ENCODE assay signal across 7 mouse cellular contexts in the genomic region with DNA sequence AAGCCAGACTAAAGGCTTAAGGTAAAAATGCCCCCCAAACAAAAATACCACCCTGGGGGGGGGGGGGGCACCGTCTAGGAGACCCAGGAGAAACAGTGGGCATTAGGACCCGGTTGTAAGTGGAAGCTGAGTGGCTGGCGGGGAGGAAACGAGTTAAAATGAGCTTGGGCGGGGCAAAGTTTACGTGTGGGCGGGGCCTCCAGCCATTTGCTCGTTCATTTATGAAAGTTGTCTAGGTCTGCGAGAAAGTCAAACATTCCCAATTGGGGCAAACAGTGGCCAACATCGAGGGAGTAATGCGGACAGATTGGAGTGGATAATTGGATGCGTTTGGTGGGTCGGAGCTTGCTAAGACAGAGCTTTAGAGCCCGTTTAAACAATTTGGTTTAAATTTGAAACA. TPM values are rescaled to one million over a fixed set of nuclear protein-coding genes. Genes with fewer than 3 reads are reported as not detected.
A peak's percentile ranks its signal among the peaks of the same experiment; 100 is the strongest.
DNase-seq lines count a peak whose midpoint lies in the region; ATAC-seq lines count a peak whose summit lies in the region.

No protein-coding gene starts in this region.

- H3K9ac ChIP-seq in embryonic facial prominence, embryonic 15.5 days = no peak overlapping the region; the same call in 1 of the 2 replicates
- H3K9ac ChIP-seq in limb, embryonic 11.5 days (ENCODE audit: low read length) = no peak overlapping the region
- H3K9ac ChIP-seq in midbrain, embryonic 11.5 days (ENCODE audit: low read length) = no peak overlapping the region

- H3K4me3 ChIP-seq in embryonic facial prominence, embryonic 15.5 days (replicated peaks) = peak overlapping the region; percentile 35
- H3K4me3 ChIP-seq in limb, embryonic 11.5 days (ENCODE audit: low read depth, low read length) = peak overlapping the region; percentile 13; the same call in 1 of the 2 replicates
- peak overlapping the region; percentile 9; the same call in 1 of the 2 replicates for H3K4me3 ChIP-seq in midbrain, embryonic 11.5 days (ENCODE audit: low read depth, low read length)

- H3K4me1 ChIP-seq in embryonic facial prominence, embryonic 15.5 days = peaks cover 23% of the 10 kb centered on the region
- peaks cover 5% of the 10 kb centered on the region; the same call in 1 of the 2 replicates for H3K4me1 ChIP-seq in limb, embryonic 11.5 days (ENCODE audit: control insufficient read depth, insufficient read depth, low read length)
- H3K4me1 ChIP-seq in midbrain, embryonic 11.5 days (ENCODE audit: control insufficient read depth, insufficient read depth, low read length) = peaks cover 7% of the 10 kb centered on the region; the same call in 1 of the 2 replicates

- no peaks in the 10 kb centered on the region for H3K27me3 ChIP-seq in embryonic facial prominence, embryonic 15.5 days
- H3K27me3 ChIP-seq in limb, embryonic 11.5 days (ENCODE audit: control insufficient read depth, insufficient read depth, low read length) = 0 out of 2 replicates have a peak, but pooled peaks cover 3% of the 10 kb centered on the region
- peaks cover 15% of the 10 kb centered on the region for H3K27me3 ChIP-seq in midbrain, embryonic 11.5 days (ENCODE audit: control insufficient read depth, insufficient read depth, low read length)

- no peaks in the 10 kb centered on the region for H3K36me3 ChIP-seq in embryonic facial prominence, embryonic 15.5 days
- no peaks in the 10 kb centered on the region for H3K36me3 ChIP-seq in limb, embryonic 11.5 days (ENCODE audit: control insufficient read depth, insufficient read depth, low read length)
- no peaks in the 10 kb centered on the region for H3K36me3 ChIP-seq in midbrain, embryonic 11.5 days (ENCODE audit: control insufficient read depth, insufficient read depth, low read length)

- H3K27ac ChIP-seq in embryonic facial prominence, embryonic 15.5 days (replicated peaks) = peak overlapping the region; percentile 74
- no peak overlapping the region for H3K27ac ChIP-seq in limb, embryonic 11.5 days (replicated peaks; ENCODE audit: low read depth, low read length)
- no peak overlapping the region for H3K27ac ChIP-seq in midbrain, embryonic 11.5 days (ENCODE audit: low read depth, low read length)

- peak overlapping the region; percentile 49 for H3K4me2 ChIP-seq in embryonic facial prominence, embryonic 15.5 days (replicated peaks)
- peak overlapping the region; percentile 45 for H3K4me2 ChIP-seq in limb, embryonic 11.5 days (ENCODE audit: low read depth, severe bottlenecking)
- peak overlapping the region; percentile 20 for H3K4me2 ChIP-seq in midbrain, embryonic 11.5 days

- DNase-seq in adrenal gland, adult 8-10 months = peak; percentile 56
- peak; percentile 61 for DNase-seq in heart, postnatal 4 days
- peak; percentile 62 for DNase-seq in limb, embryonic 11.5 days (ENCODE audit: low spot score)
- peak; percentile 90 for DNase-seq in midbrain, embryonic 11.5 days (ENCODE audit: low spot score, missing footprints)
- DNase-seq in thymus, postnatal 36 days = peak; percentile 13 to 20
- no peak for DNase-seq in layer of hippocampus, postnatal 14 days (ENCODE audit: low spot score in 2 of 2)

- no peak for ATAC-seq in embryonic facial prominence, embryonic 15.5 days (ENCODE audit: insufficient number of reproducible peaks, low FRiP score, low TSS enrichment, low read depth)
- no peak for ATAC-seq in limb, embryonic 11.5 days (ENCODE audit: insufficient number of reproducible peaks, low FRiP score, low TSS enrichment, low read depth)
- no peak for ATAC-seq in midbrain, embryonic 11.5 days (ENCODE audit: low FRiP score)

- WGBS in embryonic facial prominence, embryonic 15.5 days = 6% methylated on average over 14 of the region's 14 CpGs
- 19% methylated on average over 14 of the region's 14 CpGs for WGBS in limb, embryonic 11.5 days
- 34% methylated on average over 14 of the region's 14 CpGs for WGBS in midbrain, embryonic 11.5 days

- H3K9me3 ChIP-seq in embryonic facial prominence, embryonic 15.5 days (replicated peaks) = no peaks in the 10 kb centered on the region
- H3K9me3 ChIP-seq in limb, embryonic 11.5 days (ENCODE audit: control insufficient read depth, low read length) = no peaks in the 10 kb centered on the region
- H3K9me3 ChIP-seq in midbrain, embryonic 11.5 days (ENCODE audit: control insufficient read depth, low read length) = no peaks in the 10 kb centered on the region

RNA-seq across cellular contexts. Expression of gene Vsig10, which starts 5.5 kb away (rescaled TPM):
- 10 to 100 TPM; 22.2 to 64.9 (median 42.7) TPM for total RNA-seq in adrenal gland, adult 8-10 months (2022)
- polyA plus RNA-seq in embryonic facial prominence, embryonic 15.5 days (2015; fragmentation: Nextera tagmentation; extraction: Ambion mirVana) = 11.2 and 14.4 TPM in 2 replicates
- total RNA-seq in heart, postnatal 4 days (2021) = 10 to 100 TPM; 12.3 to 18.6 TPM
- polyA plus RNA-seq in limb, embryonic 11.5 days (2014; fragmentation: Nextera tagmentation; extraction: Ambion mirVana) = 2.1 and 2.7 TPM in 2 replicates
- 1.7 and 2.2 TPM in 2 replicates for polyA plus RNA-seq in midbrain, embryonic 11.5 days (2014; fragmentation: Nextera tagmentation; extraction: Ambion mirVana)
- 1 to 10 TPM; 3.4 to 6.2 TPM for total RNA-seq in layer of hippocampus, postnatal 14 days (2021)

RNA-seq across cellular contexts. Expression of gene Pebp1, which starts 26.0 kb away (rescaled TPM):
- 1,000 to 10,000 TPM; 1,354 to 1,788 (median 1,543) TPM for total RNA-seq in adrenal gland, adult 8-10 months (2022)
- polyA plus RNA-seq in embryonic facial prominence, embryonic 15.5 days (2015; fragmentation: Nextera tagmentation; extraction: Ambion mirVana) = 714 and 731 TPM in 2 replicates
- 100 to 1,000 TPM; 395 to 401 TPM for total RNA-seq in heart, postnatal 4 days (2021)
- 838 and 884 TPM in 2 replicates for polyA plus RNA-seq in limb, embryonic 11.5 days (2014; fragmentation: Nextera tagmentation; extraction: Ambion mirVana)
- 893 and 966 TPM in 2 replicates for polyA plus RNA-seq in midbrain, embryonic 11.5 days (2014; fragmentation: Nextera tagmentation; extraction: Ambion mirVana)
- total RNA-seq in layer of hippocampus, postnatal 14 days (2021) = 100 to 1,000 TPM; 762 to 788 TPM

RNA-seq across cellular contexts. Expression of gene Wsb2, which starts 43.7 kb away (rescaled TPM):
- total RNA-seq in adrenal gland, adult 8-10 months (2022) = 100 to 1,000 TPM; 138 to 152 (median 146) TPM
- polyA plus RNA-seq in embryonic facial prominence, embryonic 15.5 days (2015; fragmentation: Nextera tagmentation; extraction: Ambion mirVana) = 77.8 and 80.3 TPM in 2 replicates
- total RNA-seq in heart, postnatal 4 days (2021) = 100 to 1,000 TPM; 124 to 127 TPM
- 38.7 and 43.0 TPM in 2 replicates for polyA plus RNA-seq in limb, embryonic 11.5 days (2014; fragmentation: Nextera tagmentation; extraction: Ambion mirVana)
- 72.7 and 84.2 TPM in 2 replicates for polyA plus RNA-seq in midbrain, embryonic 11.5 days (2014; fragmentation: Nextera tagmentation; extraction: Ambion mirVana)
- 100 to 1,000 TPM; 376 to 378 TPM for total RNA-seq in layer of hippocampus, postnatal 14 days (2021)

Comparison
In these comparisons a context has a peak if more than half of its experiments do, and no peak if none do; other contexts are left out.
1. DNase-seq: peak in adrenal gland, adult 8-10 months (single experiment), heart, postnatal 4 days (single experiment), limb, embryonic 11.5 days (single experiment), midbrain, embryonic 11.5 days (single experiment) and thymus, postnatal 36 days (2 of 2); none in layer of hippocampus, postnatal 14 days (0 of 2).
2. Peak in every context shown above with its lines, with median percentiles within 50 percentile points of each other: H3K4me2 ChIP-seq and H3K4me3 ChIP-seq.